In the genomic region with DNA sequence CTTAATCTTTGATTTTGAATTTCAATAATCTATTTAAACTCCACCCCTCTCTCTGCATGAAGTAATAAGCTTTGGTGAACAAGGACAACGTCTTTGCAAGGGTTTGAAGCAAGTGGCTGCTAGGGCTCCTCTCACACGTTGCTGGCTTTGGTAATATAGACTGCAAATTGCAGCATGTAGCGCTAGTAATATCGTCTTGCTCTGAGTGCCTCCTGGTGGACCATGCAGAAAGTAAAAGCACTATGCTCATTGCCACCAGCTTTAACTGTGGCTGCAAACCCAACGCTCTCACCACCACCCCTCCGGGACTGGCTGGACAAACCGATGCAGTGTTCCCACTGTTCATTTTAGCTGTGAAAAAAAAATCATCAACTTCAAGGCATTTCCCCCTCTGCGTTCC, we compare ENCODE assay signal across 10 mouse cellular contexts. TPM values are rescaled to one million over a fixed set of nuclear protein-coding genes. Genes with fewer than 3 reads are reported as not detected.
A peak's percentile ranks its signal among the peaks of the same experiment; 100 is the strongest.
DNase-seq lines count a peak whose midpoint lies in the region; ATAC-seq and TF ChIP-seq lines count a peak whose summit lies in the region.
"Had no signal": no experiment of that assay in that cellular context is flagged by ENCODE, and none has a peak within 500 bp of the region (broad histone marks: within the 10 kb centered on the region; RNA-seq: fewer than 3 reads in every experiment).

No protein-coding gene starts in this region.

- peak; percentile 63 for DNase-seq in hindbrain, postnatal 0 days (ENCODE audit: low spot score)
- DNase-seq in right cerebral cortex, postnatal 4 days, result peak; percentile 17
- DNase-seq in right cerebral cortex, postnatal 25 days, result no peak
- DNase-seq in embryo, embryonic 11 days, result peak; percentile 27
- DNase-seq in splenic B cell, adult 2 months (ENCODE audit: low read depth, low spot score), result peak; percentile 23
- DNase-seq in frontal cortex, postnatal 10 days (ENCODE audit: low spot score in 2 of 2), result no peak
- DNase-seq: cerebellum, adult 11-12 months had no signal

- H3K27me3 ChIP-seq in hindbrain, postnatal 0 days (ENCODE audit: insufficient read depth, low read length), result no peaks in the 10 kb centered on the region
- no peaks in the 10 kb centered on the region for H3K27me3 ChIP-seq in hindbrain, embryonic 16.5 days (replicated peaks; ENCODE audit: control insufficient read depth, insufficient read depth, low read length)
- H3K27me3 ChIP-seq in splenic B cell, adult 2 months (ENCODE audit: control insufficient read depth, insufficient read depth, low read length, poor library complexity, severe bottlenecking), result no peaks in the 10 kb centered on the region
- H3K27me3 ChIP-seq: limb, embryonic 13.5 days had no signal

- WGBS in hindbrain, postnatal 0 days, result 47% methylated on average over 8 of the region's 8 CpGs
- 55% methylated on average over 8 of the region's 8 CpGs for WGBS in hindbrain, embryonic 16.5 days

- H3K9ac ChIP-seq in hindbrain, postnatal 0 days (replicated peaks; ENCODE audit: low read length), result no peak overlapping the region
- no peak overlapping the region for H3K9ac ChIP-seq in hindbrain, embryonic 16.5 days (ENCODE audit: low read depth, low read length)
- H3K9ac ChIP-seq: limb, embryonic 13.5 days had no signal

- no peak overlapping the region for H3K27ac ChIP-seq in hindbrain, postnatal 0 days
- H3K27ac ChIP-seq in hindbrain, embryonic 16.5 days (ENCODE audit: low read depth, low read length), result no peak overlapping the region
- H3K27ac ChIP-seq: limb, embryonic 13.5 days had no signal

- H3K9me3 ChIP-seq in hindbrain, postnatal 0 days (ENCODE audit: low read length), result no peaks in the 10 kb centered on the region
- no peaks in the 10 kb centered on the region for H3K9me3 ChIP-seq in hindbrain, embryonic 16.5 days (ENCODE audit: control insufficient read depth, low read length)
- H3K9me3 ChIP-seq: limb, embryonic 13.5 days had no signal

- TF ChIP-seq CTCF in hindbrain, postnatal 0 days (IDR thresholded peaks at IDR 0.05; ENCODE audit: low read depth), result peak; percentile 63

- no peak overlapping the region for H3K4me3 ChIP-seq in hindbrain, postnatal 0 days (ENCODE audit: low read length)
- no peak overlapping the region for H3K4me3 ChIP-seq in hindbrain, embryonic 16.5 days (ENCODE audit: low read length)
- H3K4me3 ChIP-seq: limb, embryonic 13.5 days had no signal

- no peaks in the 10 kb centered on the region for H3K36me3 ChIP-seq in hindbrain, postnatal 0 days (ENCODE audit: insufficient read depth, low read length)
- no peaks in the 10 kb centered on the region for H3K36me3 ChIP-seq in hindbrain, embryonic 16.5 days (ENCODE audit: control insufficient read depth, insufficient read depth, low read length)
- H3K36me3 ChIP-seq in splenic B cell, adult 2 months (ENCODE audit: control insufficient read depth, insufficient read depth, low read length, poor library complexity, severe bottlenecking), result no peaks in the 10 kb centered on the region
- H3K36me3 ChIP-seq: limb, embryonic 13.5 days had no signal

- 0 out of 2 replicates have a peak, but pooled peaks have one; percentile 56 for ATAC-seq in hindbrain, postnatal 0 days
- ATAC-seq in hindbrain, embryonic 16.5 days, result no peak
- no peak for ATAC-seq in activated CD4-positive, CD25-positive, alpha-beta regulatory T cell, adult 4 months

- no peaks in the 10 kb centered on the region for H3K4me1 ChIP-seq in hindbrain, postnatal 0 days (ENCODE audit: insufficient read depth, low read length)
- no peaks in the 10 kb centered on the region for H3K4me1 ChIP-seq in hindbrain, embryonic 16.5 days (ENCODE audit: control insufficient read depth, insufficient read depth, low read depth, low read length)
- H3K4me1 ChIP-seq: limb, embryonic 13.5 days had no signal

- H3K4me2 ChIP-seq in hindbrain, postnatal 0 days (ENCODE audit: low read depth, low read length), result no peak overlapping the region
- no peak overlapping the region for H3K4me2 ChIP-seq in hindbrain, embryonic 16.5 days (ENCODE audit: low read length)
- H3K4me2 ChIP-seq: limb, embryonic 13.5 days had no signal

RNA-seq across cellular contexts. Expression of gene Gp9, which starts 7.2 kb away (rescaled TPM):
- total RNA-seq in hindbrain, postnatal 0 days (2014; rRNA removed), result 0.32 TPM in 1 of 2 replicates, not detected in the other
- 0.20 and 0.34 TPM in 2 replicates for polyA plus RNA-seq in hindbrain, postnatal 0 days (2015; fragmentation: Nextera tagmentation; extraction: Ambion mirVana)
- polyA plus RNA-seq in hindbrain, embryonic 16.5 days (2015; fragmentation: Nextera tagmentation; extraction: Ambion mirVana), result 0.41 and 0.97 TPM in 2 replicates
- not detected for polyA plus RNA-seq in activated CD4-positive, CD25-positive, alpha-beta regulatory T cell, adult 4 months (2017; shearing (Covaris generic))

RNA-seq across cellular contexts. Expression of gene Efcc1, which starts 40.0 kb away (rescaled TPM):
- 5.4 and 22.0 TPM in 2 replicates for total RNA-seq in hindbrain, postnatal 0 days (2014; rRNA removed)
- polyA plus RNA-seq in hindbrain, postnatal 0 days (2015; fragmentation: Nextera tagmentation; extraction: Ambion mirVana), result 8.3 TPM in 2 replicates
- polyA plus RNA-seq in hindbrain, embryonic 16.5 days (2015; fragmentation: Nextera tagmentation; extraction: Ambion mirVana), result 6.3 and 6.6 TPM in 2 replicates
- polyA plus RNA-seq in activated CD4-positive, CD25-positive, alpha-beta regulatory T cell, adult 4 months (2017; shearing (Covaris generic)), result under 1 TPM in 1 of 2 experiments, not detected in 1; 0.60 TPM

RNA-seq across cellular contexts. Expression of gene Rab43, which starts 41.3 kb away (rescaled TPM):
- 18.6 and 27.3 TPM in 2 replicates for total RNA-seq in hindbrain, postnatal 0 days (2014; rRNA removed)
- polyA plus RNA-seq in hindbrain, postnatal 0 days (2015; fragmentation: Nextera tagmentation; extraction: Ambion mirVana), result 7.4 and 8.0 TPM in 2 replicates
- 9.4 and 11.7 TPM in 2 replicates for polyA plus RNA-seq in hindbrain, embryonic 16.5 days (2015; fragmentation: Nextera tagmentation; extraction: Ambion mirVana)
- polyA plus RNA-seq in activated CD4-positive, CD25-positive, alpha-beta regulatory T cell, adult 4 months (2017; shearing (Covaris generic)), result 10 to 100 TPM in 1 of 2 experiments, 1 to 10 TPM in 1; 9.4 to 17.2 TPM

Comparison
In these comparisons a context has a peak if more than half of its experiments do, and no peak if none do; other contexts are left out.
1. DNase-seq: peak in hindbrain, postnatal 0 days (single experiment), right cerebral cortex, postnatal 4 days (single experiment), embryo, embryonic 11 days (single experiment) and splenic B cell, adult 2 months (single experiment); none in right cerebral cortex, postnatal 25 days (single experiment) and frontal cortex, postnatal 10 days (0 of 2).